Mouse (Mus musculus): ENCODE results near the gene Ylpm1.

- TF ChIP-seq POLR2A (IDR thresholded peaks at IDR 0.05; ENCODE audit: low read depth, low read length) (no peak), CTCF (IDR thresholded peaks at IDR 0.05; ENCODE audit: extremely low read depth, insufficient read depth, insufficient read length, insufficient replicate concordance) (no peak)
These were observed 2.9 kb downstream of the Ylpm1 start for GRCm38 (mm10) chr12:84999053-84999452.

Data from spleen, adult 2 months (tissue).